Mouse (Mus musculus) MEL (cell line): ENCODE data around the gene Hrh3. TPM values are rescaled to one million over a fixed set of nuclear protein-coding genes. Genes with fewer than 3 reads are reported as not detected.

Experiments used
- DNase-seq: peaks from one replicate; pipeline ENCODE4 v3.0.0; 2011; ENCODE audit warnings: low read depth, low spot score
- H3K27ac ChIP-seq: 2 replicates; pipeline ENCODE4 v1.5.1; 2012; ENCODE audit warnings: low read depth, mild to moderate bottlenecking, control low read depth, low read length, moderate library complexity; ENCODE audit not compliant: control insufficient read depth
- H3K27me3 ChIP-seq, 2 experiments: fragments of 150-350 bp in 1 of 2; sonication (generic) in 1 of 2; 2 replicates each; pipeline ENCODE4 v1.6.1; 2012; ENCODE audit warnings: low read length in 2 of 2, mild to moderate bottlenecking in 2 of 2, improper control_type of control experiment in 1 of 2, moderate library complexity in 1 of 2; ENCODE audit not compliant: insufficient read depth in 2 of 2, control insufficient read depth in 1 of 2
- H3K36me3 ChIP-seq, 2 experiments: 2 replicates each; pipeline ENCODE4 v1.6.1; 2012 to 2014; ENCODE audit warnings: low read length in 2 of 2, improper control_type of control experiment in 1 of 2, inconsistent platforms in 1 of 2, mild to moderate bottlenecking in 1 of 2; ENCODE audit not compliant: insufficient read depth in 2 of 2, control insufficient read depth in 1 of 2
- H3K4me1 ChIP-seq, 2 experiments: fragments of 150-350 bp in 1 of 2; sonication (generic) in 1 of 2; 2 replicates each; pipeline ENCODE4 v1.6.1; 2012; ENCODE audit warnings: low read length in 2 of 2, improper control_type of control experiment in 1 of 2, mild to moderate bottlenecking in 1 of 2; ENCODE audit not compliant: insufficient read depth in 2 of 2, control insufficient read depth in 1 of 2
- H3K4me3 ChIP-seq, 2 experiments: fragments of 150-350 bp in 1 of 2; sonication (generic) in 1 of 2; 2 replicates each; pipeline ENCODE4 v1.5.1; 2012; ENCODE audit warnings: low read depth in 2 of 2, low read length in 2 of 2, mild to moderate bottlenecking in 2 of 2, moderate library complexity in 2 of 2, control low read depth in 1 of 2, improper control_type of control experiment in 1 of 2; ENCODE audit not compliant: control insufficient read depth in 1 of 2, insufficient read depth in 1 of 2
- H3K79me2 ChIP-seq: 2 replicates; pipeline ENCODE4 v1.6.1; 2012; ENCODE audit warnings: mild to moderate bottlenecking, low read length, moderate library complexity; ENCODE audit not compliant: control insufficient read depth, poor library complexity, insufficient read depth
- H3K9ac ChIP-seq: 2 replicates; pipeline ENCODE4 v1.6.1; 2012; ENCODE audit warnings: low read depth, mild to moderate bottlenecking, control low read depth, low read length, moderate library complexity; ENCODE audit not compliant: control insufficient read depth, poor library complexity, severe bottlenecking
- H3K9me3 ChIP-seq: fragments of 150-350 bp; sonication (generic); replicated peaks from 2 replicates; pipeline ENCODE4 v1.6.1; 2012; ENCODE audit warnings: mild to moderate bottlenecking, low read length, improper control_type of control experiment, moderate library complexity; ENCODE audit not compliant: insufficient read depth
- BHLHE40 ChIP-seq: IDR thresholded peaks from 2 replicates; pipeline ENCODE4 v1.6.1; 2012; ENCODE audit warnings: low read depth, mild to moderate bottlenecking, inconsistent platforms, low read length, improper control_type of control experiment, borderline replicate concordance
- CHD2 ChIP-seq: IDR thresholded peaks from 2 replicates; pipeline ENCODE4 v1.6.1; 2011; ENCODE audit warnings: low read length, improper control_type of control experiment
- CTCF ChIP-seq, 3 experiments: IDR thresholded peaks in 2 of 3; conservative IDR thresholded peaks in 1 of 3; 2 replicates each; pipeline ENCODE4 v1.5.1; 2011 to 2012; ENCODE audit warnings: low read length in 3 of 3, low read depth in 2 of 3, mild to moderate bottlenecking in 2 of 3, improper control_type of control experiment in 1 of 3, inconsistent platforms in 1 of 3, mixed read lengths in 1 of 3, moderate library complexity in 1 of 3; ENCODE audit not compliant: control insufficient read depth in 1 of 3, insufficient read depth in 1 of 3, poor library complexity in 1 of 3, severe bottlenecking in 1 of 3
- EP300 ChIP-seq, 2 experiments: IDR thresholded peaks; 2 replicates each; pipeline ENCODE4 v1.6.1; 2011; ENCODE audit warnings: improper control_type of control experiment in 2 of 2, low read length in 2 of 2, low read depth in 1 of 2, mild to moderate bottlenecking in 1 of 2
- ETS1 ChIP-seq: IDR thresholded peaks from 2 replicates; pipeline ENCODE4 v1.6.1; 2012; ENCODE audit warnings: low read depth, mild to moderate bottlenecking, inconsistent platforms, low read length, improper control_type of control experiment, moderate library complexity
- GATA1 ChIP-seq: IDR thresholded peaks from 2 replicates; pipeline ENCODE4 v1.6.1; 2011; ENCODE audit warnings: low read depth, low read length, improper control_type of control experiment
- HCFC1 ChIP-seq: IDR thresholded peaks from 2 replicates; pipeline ENCODE4 v1.6.1; 2012; ENCODE audit warnings: low read depth, mild to moderate bottlenecking, inconsistent platforms, low read length, improper control_type of control experiment, moderate library complexity
- MAFK ChIP-seq: IDR thresholded peaks from 2 replicates; pipeline ENCODE4 v1.6.1; 2011; ENCODE audit warnings: low read depth, mild to moderate bottlenecking, low read length, improper control_type of control experiment, borderline replicate concordance
- MAX ChIP-seq: IDR thresholded peaks from 2 replicates; pipeline ENCODE4 v1.6.1; 2011; ENCODE audit warnings: low read length, improper control_type of control experiment
- MAZ ChIP-seq: IDR thresholded peaks from 2 replicates; pipeline ENCODE4 v1.6.1; 2012; ENCODE audit warnings: low read depth, mild to moderate bottlenecking, inconsistent platforms, low read length, improper control_type of control experiment
- MXI1 ChIP-seq: IDR thresholded peaks from 2 replicates; pipeline ENCODE4 v1.6.1; 2011; ENCODE audit warnings: mild to moderate bottlenecking, low read depth, low read length, improper control_type of control experiment
- MYC ChIP-seq: IDR thresholded peaks from 2 replicates; pipeline ENCODE4 v1.6.1; 2011; ENCODE audit warnings: low read depth, mild to moderate bottlenecking, low read length, improper control_type of control experiment, moderate library complexity
- POLR2A ChIP-seq, 2 experiments: IDR thresholded peaks; 2 replicates each; pipeline ENCODE4 v1.6.1; 2011 to 2012; ENCODE audit warnings: low read length in 2 of 2, mild to moderate bottlenecking in 2 of 2, control low read depth in 1 of 2, improper control_type of control experiment in 1 of 2, low read depth in 1 of 2, moderate library complexity in 1 of 2; ENCODE audit not compliant: control insufficient read depth in 1 of 2, insufficient read depth in 1 of 2, poor library complexity in 1 of 2
- POLR2AphosphoS5 ChIP-seq: IDR thresholded peaks from 2 replicates; pipeline ENCODE4 v1.6.1; 2012; ENCODE audit warnings: low read depth, borderline replicate concordance, mild to moderate bottlenecking, inconsistent platforms, low read length, moderate library complexity, mixed read lengths
- RAD21 ChIP-seq: IDR thresholded peaks from 2 replicates; pipeline ENCODE4 v1.6.1; 2011; ENCODE audit warnings: mild to moderate bottlenecking, low read depth, low read length, improper control_type of control experiment
- RCOR1 ChIP-seq: IDR thresholded peaks from 2 replicates; pipeline ENCODE4 v1.6.1; 2012; ENCODE audit warnings: low read depth, mild to moderate bottlenecking, inconsistent platforms, low read length, improper control_type of control experiment
- SIN3A ChIP-seq: IDR thresholded peaks from 2 replicates; pipeline ENCODE4 v1.6.1; 2012; ENCODE audit warnings: low read length, improper control_type of control experiment, inconsistent platforms
- SMC3 ChIP-seq: IDR thresholded peaks from 2 replicates; pipeline ENCODE4 v1.6.1; 2011; ENCODE audit warnings: low read depth, low read length, improper control_type of control experiment
- TAL1 ChIP-seq: IDR thresholded peaks from 2 replicates; pipeline ENCODE4 v1.6.1; 2012; ENCODE audit warnings: mild to moderate bottlenecking, inconsistent platforms, low read length, moderate library complexity, mixed read lengths
- TCF12 ChIP-seq: IDR thresholded peaks from 2 replicates; pipeline ENCODE4 v1.6.1; 2014; ENCODE audit warnings: low read depth, mild to moderate bottlenecking, inconsistent platforms, low read length, improper control_type of control experiment, moderate library complexity
- USF2 ChIP-seq, 2 experiments: IDR thresholded peaks; 2 replicates each; pipeline ENCODE4 v1.6.1; 2011 to 2012; ENCODE audit warnings: improper control_type of control experiment in 2 of 2, low read length in 2 of 2, borderline replicate concordance in 1 of 2, inconsistent platforms in 1 of 2, low read depth in 1 of 2, mild to moderate bottlenecking in 1 of 2; ENCODE audit not compliant: insufficient read depth in 1 of 2
- ZC3H11A ChIP-seq: IDR thresholded peaks from 2 replicates; pipeline ENCODE4 v1.6.1; 2012; ENCODE audit warnings: low read depth, mild to moderate bottlenecking, inconsistent platforms, low read length, improper control_type of control experiment
- ZKSCAN1 ChIP-seq: IDR thresholded peaks from 2 replicates; pipeline ENCODE4 v1.6.1; 2012; ENCODE audit warnings: low read depth, mild to moderate bottlenecking, inconsistent platforms, low read length, improper control_type of control experiment, moderate library complexity
- ZMIZ1 ChIP-seq: IDR thresholded peaks from 2 replicates; pipeline ENCODE4 v1.6.1; 2012; ENCODE audit warnings: low read depth, mild to moderate bottlenecking, inconsistent platforms, low read length, improper control_type of control experiment, moderate library complexity
- polyA plus RNA-seq, 2 experiments: library from polyadenylated mRNA; stranded (reverse) in 1 of 2; unstranded in 1 of 2; fragments of >175 nt in 1 of 2; fragments of >200 nt in 1 of 2; gene quantifications; 2 replicates each; pipeline versions ENCODE4 v1.2.1 to v1.2.4; 2012; ENCODE audit warnings: low replicate concordance in 2 of 2, low read depth in 1 of 2; ENCODE audit not compliant: insufficient read length in 2 of 2, insufficient read depth in 1 of 2, missing spikeins in 1 of 2
- total RNA-seq: library from RNA; depleted of rRNA; stranded (reverse); fragments of 300-350 nt; gene quantifications from 2 replicates; pipeline ENCODE4 v1.2.3, GENCODE M21; 2012

The Hrh3 gene
- total and polyA plus RNA-seq, 3 experiments = not detected

DNA sequence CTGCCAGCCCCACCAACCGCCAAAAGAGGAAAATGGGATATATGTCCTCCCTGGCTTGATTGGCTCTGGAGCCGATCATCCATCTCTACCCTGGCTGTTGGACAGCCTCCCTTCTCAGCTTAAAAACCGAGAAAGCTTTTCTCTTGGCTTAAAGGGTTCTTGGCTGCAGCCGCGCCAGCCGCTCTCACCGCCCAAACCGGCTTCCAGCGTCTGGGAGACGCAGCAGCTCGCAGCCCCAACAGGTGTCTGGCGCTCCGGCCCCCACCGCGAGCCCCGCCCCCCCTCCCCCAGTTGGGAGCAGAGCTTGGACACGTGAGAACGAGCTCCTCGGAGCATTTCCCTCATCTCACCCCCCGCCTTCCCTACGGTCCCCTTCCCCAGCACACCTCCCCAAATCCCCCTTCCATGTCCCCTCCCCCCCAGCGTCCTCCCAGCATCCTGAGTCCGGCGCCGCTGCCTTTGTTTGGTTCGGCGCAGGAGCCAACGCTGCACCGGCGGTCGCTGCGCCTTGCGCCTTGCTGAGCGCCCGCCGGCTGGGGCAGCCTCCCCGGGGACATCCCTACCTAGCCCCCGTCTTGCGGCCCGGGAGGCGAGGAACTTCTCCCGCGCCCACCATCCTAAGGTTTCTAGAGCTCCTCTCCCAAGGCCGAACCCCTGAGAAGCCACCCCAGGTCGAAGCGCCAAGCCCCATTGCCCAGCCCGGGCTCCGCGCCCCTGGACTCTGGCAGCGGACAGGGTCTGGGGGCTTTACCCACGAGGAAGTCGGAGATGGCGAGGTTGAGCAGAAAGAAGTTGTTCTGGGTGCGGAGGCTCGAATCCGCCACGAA, 924 bp downstream of the Hrh3 start:
- no peaks in the 10 kb centered on the region for H3K27me3 ChIP-seq
- no peak overlapping the region for H3K27ac ChIP-seq
- no peak overlapping the region for H3K4me3 ChIP-seq
- H3K9me3 ChIP-seq = no peaks in the 10 kb centered on the region
- DNase-seq = no peak
- TF ChIP-seq TAL1 = no peak
- no peak for TF ChIP-seq POLR2A (IDR thresholded peaks at IDR 0.05; ENCODE audit: control insufficient read depth in 1 of 2, insufficient read depth in 1 of 2, low read depth in 1 of 2, low read length in 2 of 2, poor library complexity in 1 of 2)
- no peak for TF ChIP-seq BHLHE40
- no peak for TF ChIP-seq CHD2
- no peak for TF ChIP-seq ZC3H11A
- TF ChIP-seq USF2 (IDR thresholded peaks at IDR 0.05; ENCODE audit: borderline replicate concordance in 1 of 2, insufficient read depth in 1 of 2, low read depth in 1 of 2, low read length in 2 of 2) = no peak
- TF ChIP-seq ZMIZ1 = no peak
- no peak for TF ChIP-seq MAX
- TF ChIP-seq MAZ = no peak
- TF ChIP-seq, all 39 proteins: peak for 0
- peaks cover 0 to 17% of the 10 kb centered on the region in 2 experiments; a peak in 3 of 4 replicates for H3K4me1 ChIP-seq
- H3K36me3 ChIP-seq = peaks cover 0 to 2% of the 10 kb centered on the region in 2 experiments; a peak in 1 of 4 replicates
- H3K9ac ChIP-seq = no peak overlapping the region
- H3K79me2 ChIP-seq = no peaks in the 10 kb centered on the region

DNA sequence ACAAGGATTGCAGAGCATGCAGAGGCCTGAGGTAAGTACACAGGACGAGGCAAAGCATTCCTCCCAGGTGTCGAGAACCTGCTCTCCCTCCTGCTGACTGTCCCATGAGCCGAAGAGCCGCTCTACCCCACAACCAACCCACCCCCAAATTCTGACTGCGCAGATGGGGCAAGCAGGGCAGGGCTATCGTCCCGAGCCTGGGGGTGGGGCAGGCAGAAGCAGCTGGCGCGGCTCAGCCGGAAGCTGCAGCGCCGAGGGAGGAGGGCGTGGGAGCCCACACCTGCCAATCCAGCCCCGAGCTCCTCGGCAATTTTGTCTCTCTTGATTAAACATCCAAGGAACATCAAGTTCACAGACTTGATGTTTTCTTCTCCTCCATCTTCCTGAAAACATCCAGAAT, 4.8 kb downstream of the Hrh3 start:
- no peak overlapping the region for H3K27ac ChIP-seq
- no peaks in the 10 kb centered on the region for H3K79me2 ChIP-seq
- H3K4me3 ChIP-seq = peak overlapping the region; percentile 2 to 45; a peak in 2 of 4 replicates
- no peaks in the 10 kb centered on the region for H3K27me3 ChIP-seq
- no peaks in the 10 kb centered on the region for H3K9me3 ChIP-seq
- H3K9ac ChIP-seq = no peak overlapping the region
- peaks cover 0 to 4% of the 10 kb centered on the region in 2 experiments; a peak in 1 of 4 replicates for H3K36me3 ChIP-seq
- TF ChIP-seq ZKSCAN1 (no peak), ETS1 (0 out of 2 replicates have a peak, but pooled peaks have one; percentile 30), TCF12 (peak; percentile 43)
- peaks cover 0 to 27% of the 10 kb centered on the region in 2 experiments; a peak in 3 of 4 replicates for H3K4me1 ChIP-seq
- DNase-seq = peak; percentile 29

DNA sequence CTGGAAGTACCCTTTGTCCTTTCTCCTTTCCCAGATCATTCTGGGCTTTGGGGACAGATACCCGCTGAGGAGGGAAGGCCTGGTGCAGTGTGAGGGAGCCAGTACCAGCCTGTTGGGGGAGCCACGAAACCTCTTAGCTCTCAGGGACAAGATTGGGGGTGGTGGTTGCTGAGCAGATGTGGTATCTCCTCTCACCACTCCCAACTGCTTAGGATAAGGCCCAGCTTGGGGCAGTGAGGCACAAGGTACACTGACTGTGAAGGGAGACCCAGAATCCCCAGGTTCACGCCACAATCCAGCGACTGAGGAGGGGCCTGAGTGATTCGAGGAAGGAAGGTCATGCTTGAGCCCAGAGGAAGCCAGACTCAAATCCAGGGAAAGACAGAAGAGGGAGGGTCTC, 6.1 kb downstream of the Hrh3 start:
- peak; percentile 79 for DNase-seq
- Histone ChIP-seq H3K79me2 (no peaks in the 10 kb centered on the region), H3K9ac (no peak overlapping the region), H3K27me3 (no peaks in the 10 kb centered on the region), H3K4me3 (no peak overlapping the region), H3K36me3 (peaks cover 0 to 4% of the 10 kb centered on the region in 2 experiments; a peak in 1 of 4 replicates), H3K27ac (no peak overlapping the region), H3K4me1 (peaks cover 0 to 27% of the 10 kb centered on the region in 2 experiments; a peak in 3 of 4 replicates), H3K9me3 (no peaks in the 10 kb centered on the region)
- no peak for TF ChIP-seq POLR2AphosphoS5
- peak; percentile 35; the same call in 1 of the 2 replicates for TF ChIP-seq ZC3H11A
- peak; percentile 47; the same call in 1 of the 2 replicates for TF ChIP-seq RCOR1
- peak; percentile 91 for TF ChIP-seq TCF12
- peak; percentile 72 for TF ChIP-seq SIN3A
- peak; percentile 79 for TF ChIP-seq GATA1
- peak; percentile 53 for TF ChIP-seq ETS1
- peak; percentile 21 to 68 (median 66); a peak in 4 of 6 replicates for TF ChIP-seq CTCF (IDR thresholded peaks at IDR 0.05 in 2 of 3, conservative IDR thresholded peaks at IDR 0.05 in 1 of 3; ENCODE audit: control insufficient read depth in 1 of 3, insufficient read depth in 1 of 3, low read depth in 2 of 3, low read length in 3 of 3, poor library complexity in 1 of 3, severe bottlenecking in 1 of 3)
- peak; percentile 42; the same call in 1 of the 2 replicates for TF ChIP-seq MAZ
- TF ChIP-seq MAFK = no peak
- 0 out of 2 replicates have a peak, but pooled peaks have one; percentile 29 for TF ChIP-seq MXI1
- no peak for TF ChIP-seq MYC
- TF ChIP-seq RAD21 = peak; percentile 58
- no peak for TF ChIP-seq MAX
- TF ChIP-seq HCFC1 = peak; percentile 55
- TF ChIP-seq EP300 (IDR thresholded peaks at IDR 0.05; ENCODE audit: low read depth in 1 of 2, low read length in 2 of 2) = peak; percentile 70 to 87
- peak; percentile 46; the same call in 1 of the 2 replicates for TF ChIP-seq SMC3
- peak; percentile 72 for TF ChIP-seq TAL1
